Mouse (Mus musculus): ENCODE results near the gene Tspear.

Tspear gene

DNA sequence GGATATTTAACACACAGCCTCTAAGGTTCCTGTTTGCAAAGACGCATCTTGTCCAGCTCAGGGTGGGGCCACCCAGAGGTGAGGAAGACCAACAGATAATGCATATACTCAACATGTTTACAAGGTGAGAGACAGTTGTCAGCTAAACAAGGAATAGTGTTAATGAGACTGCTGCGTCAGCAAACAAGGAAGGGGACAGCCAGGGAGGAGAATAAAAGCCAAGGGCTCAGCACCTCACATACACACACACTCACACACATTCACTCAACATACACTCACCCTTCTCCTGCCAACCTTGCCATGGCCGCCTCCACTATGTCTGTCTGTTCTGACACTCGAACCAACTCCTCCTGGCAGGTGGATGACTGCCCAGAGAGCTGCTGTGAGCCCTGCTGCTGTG, 128.0 kb downstream of the Tspear start, which contains the start of gene Gm2696:
Gene Gm2696, plus strand, starts transcription at position 301 of the 400 bp plus-strand sequence.
- TF ChIP-seq GATA4 (IDR thresholded peaks at IDR 0.05; ENCODE audit: insufficient replicate concordance, low read length), result no peak

GRCm38 (mm10) chr10:77815514-77815913, 129.1 kb downstream of the Tspear start:
- no peak for TF ChIP-seq GATA4 (IDR thresholded peaks at IDR 0.05; ENCODE audit: insufficient replicate concordance, low read length)

- TF ChIP-seq GATA4 (IDR thresholded peaks at IDR 0.05; ENCODE audit: insufficient replicate concordance, low read length), result no peak
Measured at GRCm38 (mm10) chr10:77818523-77818922, 132.2 kb downstream of the Tspear start.

DNA sequence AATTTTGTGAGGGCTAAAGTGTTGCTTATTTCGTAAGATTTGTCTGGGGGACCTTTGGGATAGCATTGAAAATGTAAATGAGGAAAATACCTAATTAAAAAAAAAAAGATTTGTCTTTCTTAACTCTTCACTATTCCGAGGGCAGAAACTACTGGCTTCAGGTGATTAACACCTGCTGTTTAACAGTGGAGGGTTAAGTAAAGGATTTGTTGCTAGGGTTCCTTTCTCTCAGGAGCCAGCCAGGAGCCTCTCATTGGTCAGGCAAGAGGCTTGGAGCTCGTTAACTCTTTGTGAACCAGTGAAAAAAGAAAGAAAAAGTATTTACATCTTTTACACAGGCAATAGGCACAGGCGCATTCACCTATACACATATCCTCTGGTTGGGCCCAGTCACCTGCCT, 132.8 kb downstream of the Tspear start:
- TF ChIP-seq GATA4 (IDR thresholded peaks at IDR 0.05; ENCODE audit: insufficient replicate concordance, low read length), result no peak

DNA sequence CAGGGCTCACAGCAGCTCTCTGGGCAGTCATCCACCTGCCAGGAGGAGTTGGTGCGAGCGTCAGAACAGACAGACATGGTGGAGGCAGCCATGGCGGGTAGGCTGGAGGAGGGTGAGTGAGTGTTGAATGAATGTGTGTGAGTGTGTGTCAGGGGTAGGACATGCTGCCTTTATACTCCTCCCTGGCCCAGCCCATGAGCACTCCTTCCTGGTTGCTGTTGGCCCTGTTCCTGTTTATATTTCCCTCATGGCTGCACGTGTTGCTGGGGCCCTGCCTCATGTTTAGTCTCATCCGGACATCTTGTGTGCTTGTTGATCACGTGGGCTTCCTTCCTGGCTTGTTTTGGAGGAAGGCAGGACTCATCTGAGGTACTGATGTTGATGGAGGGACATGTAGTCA, 140.6 kb downstream of the Tspear start, which contains the start of gene Krtap10-4:
Gene Krtap10-4, minus strand, starts transcription at position 145 of the 400 bp plus-strand sequence.
- no peak for TF ChIP-seq GATA4 (IDR thresholded peaks at IDR 0.05; ENCODE audit: insufficient replicate concordance, low read length)

DNA sequence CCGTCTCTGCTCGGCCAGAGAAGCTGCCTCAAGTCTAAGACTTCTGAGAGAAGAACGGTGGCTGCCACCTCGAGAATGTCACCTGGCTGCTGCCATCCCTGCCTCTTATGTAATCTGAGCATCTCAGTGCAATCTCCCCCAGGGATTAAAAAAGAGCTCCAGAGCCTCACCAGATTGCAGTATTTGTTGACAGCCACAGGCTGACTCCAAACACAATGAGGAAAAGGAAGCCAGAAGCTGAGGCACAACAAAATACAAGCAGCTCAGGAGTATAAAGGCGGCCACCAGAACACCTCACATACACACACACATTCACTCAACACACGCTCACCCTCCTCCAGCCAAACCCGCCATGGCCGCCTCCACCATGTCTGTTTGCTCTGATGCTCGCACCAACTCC, 149.3 kb downstream of the Tspear start, which contains the start of gene Krtap10-10:
Gene Krtap10-10, plus strand, starts transcription at position 301 of the 400 bp plus-strand sequence.
- TF ChIP-seq GATA4 (IDR thresholded peaks at IDR 0.05; ENCODE audit: insufficient replicate concordance, low read length), result no peak

DNA sequence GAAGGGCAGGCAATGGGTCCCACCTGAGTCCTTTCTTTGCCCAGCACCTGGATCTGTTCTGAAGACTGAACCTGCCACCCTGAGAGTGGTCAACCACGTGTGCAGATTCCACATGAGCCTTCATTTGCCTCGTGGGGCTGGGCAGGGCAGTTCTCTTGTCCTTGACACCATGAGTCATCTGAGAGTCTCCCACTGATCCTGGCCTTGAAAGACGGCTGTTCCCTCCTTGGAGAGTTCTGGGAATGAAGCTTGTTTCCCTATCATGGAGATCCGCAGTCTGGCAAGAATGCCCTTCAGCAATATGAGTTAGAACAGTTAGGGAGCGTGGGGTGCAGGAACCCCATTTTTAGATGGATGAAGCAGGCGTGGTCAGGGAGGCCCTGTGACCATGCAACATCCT, 152.6 kb downstream of the Tspear start:
- TF ChIP-seq GATA4 (IDR thresholded peaks at IDR 0.05; ENCODE audit: insufficient replicate concordance, low read length), result no peak

- TF ChIP-seq GATA4 (IDR thresholded peaks at IDR 0.05; ENCODE audit: insufficient replicate concordance, low read length), result no peak
Measured at GRCm38 (mm10) chr10:77846503-77846902, 160.1 kb downstream of the Tspear start, which contains the start of gene Gm36176. Gene Gm36176 (plus strand): TSS chr10:77846803.

DNA sequence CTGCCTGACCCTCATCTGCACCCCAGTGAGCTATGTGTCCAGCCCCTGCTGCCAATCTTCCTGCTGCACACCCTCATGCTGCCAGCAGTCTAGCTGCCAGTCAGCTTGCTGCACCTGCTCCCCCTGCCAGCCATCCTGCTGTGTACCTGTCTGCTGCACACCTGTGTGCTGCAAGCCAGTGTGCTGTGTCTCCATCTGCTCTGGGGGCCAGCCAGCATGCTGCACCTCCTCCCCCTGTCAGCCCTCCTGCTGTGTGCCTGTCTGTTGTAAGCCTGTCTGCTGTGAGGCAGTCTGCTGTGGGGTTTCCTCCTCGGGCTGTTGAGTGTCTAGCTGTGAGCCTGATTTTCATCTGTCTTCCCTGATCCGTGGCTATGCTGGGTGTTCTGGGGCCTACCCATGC, 160.6 kb downstream of the Tspear start:
- TF ChIP-seq GATA4 (IDR thresholded peaks at IDR 0.05; ENCODE audit: insufficient replicate concordance, low read length), result no peak

GRCm38 (mm10) chr10:77847538-77847937, 161.2 kb downstream of the Tspear start:
- no peak for TF ChIP-seq GATA4 (IDR thresholded peaks at IDR 0.05; ENCODE audit: insufficient replicate concordance, low read length)

DNA sequence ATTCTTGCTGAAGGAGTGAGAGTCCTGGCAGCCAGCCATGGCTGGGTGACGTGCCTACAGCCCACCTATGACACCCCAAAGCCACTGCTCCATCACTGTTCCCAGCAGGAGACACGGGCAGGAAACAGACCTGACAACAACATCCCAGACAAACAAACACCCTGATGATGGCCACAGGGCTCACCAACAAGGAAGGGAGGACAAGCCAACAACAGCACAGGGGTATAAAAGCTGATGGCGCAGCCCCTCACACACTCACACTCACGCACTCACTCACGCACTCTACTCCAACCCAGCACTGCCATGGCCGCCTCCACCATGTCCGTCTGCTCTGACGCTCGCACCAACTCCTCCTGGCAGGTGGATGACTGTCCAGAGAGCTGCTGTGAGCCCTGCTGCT, 166.2 kb downstream of the Tspear start, which contains the start of gene Gm10318:
Gene Gm10318, plus strand, starts transcription at position 301 of the 400 bp plus-strand sequence.
- no peak for TF ChIP-seq GATA4 (IDR thresholded peaks at IDR 0.05; ENCODE audit: insufficient replicate concordance, low read length)

DNA sequence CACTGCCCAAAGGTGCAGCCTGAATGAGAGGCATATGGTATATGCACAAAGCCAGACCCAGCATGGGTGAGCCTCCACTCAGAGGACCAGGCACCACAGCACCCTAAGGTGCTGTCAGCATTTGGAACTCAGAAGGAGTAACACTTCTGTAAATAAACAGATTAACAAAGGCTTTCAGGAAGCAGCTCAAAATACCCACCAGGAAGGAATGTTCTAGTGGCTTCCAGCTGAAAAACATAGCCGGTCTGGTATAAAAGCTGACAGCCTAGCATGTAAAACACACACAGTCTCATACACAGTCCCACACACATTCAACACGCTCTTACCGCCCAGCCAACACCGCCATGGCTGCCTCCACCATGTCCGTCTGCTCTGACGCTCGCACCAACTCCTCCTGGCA, 175.3 kb downstream of the Tspear start, which contains the start of gene Gm3285:
Gene Gm3285, plus strand, starts transcription at position 301 of the 400 bp plus-strand sequence.
- no peak for TF ChIP-seq GATA4 (IDR thresholded peaks at IDR 0.05; ENCODE audit: insufficient replicate concordance, low read length)

- no peak for TF ChIP-seq GATA4 (IDR thresholded peaks at IDR 0.05; ENCODE audit: insufficient replicate concordance, low read length)
Measured at GRCm38 (mm10) chr10:77864067-77864761, 177.8 kb downstream of the Tspear start.

DNA sequence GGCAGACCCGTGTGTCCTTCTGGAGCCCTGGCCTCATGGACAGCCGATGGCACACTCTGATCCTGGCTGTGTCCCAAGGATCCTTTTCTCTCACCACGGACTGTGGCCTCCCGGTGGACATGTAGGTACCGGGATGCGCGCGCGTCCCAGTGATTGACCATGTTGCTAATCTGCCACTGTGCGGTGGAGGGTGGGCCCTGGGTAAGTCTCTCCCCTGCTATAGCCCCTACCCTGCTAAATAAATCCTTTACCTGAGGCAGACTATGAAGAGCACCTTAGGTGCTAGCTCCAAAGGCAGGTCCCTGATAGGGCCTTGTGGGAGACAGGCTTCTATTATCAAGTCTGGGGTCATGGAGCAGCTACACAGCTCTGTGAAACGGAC, 178.4 kb downstream of the Tspear start:
- no peak for TF ChIP-seq GATA4 (IDR thresholded peaks at IDR 0.05; ENCODE audit: insufficient replicate concordance, low read length)

DNA sequence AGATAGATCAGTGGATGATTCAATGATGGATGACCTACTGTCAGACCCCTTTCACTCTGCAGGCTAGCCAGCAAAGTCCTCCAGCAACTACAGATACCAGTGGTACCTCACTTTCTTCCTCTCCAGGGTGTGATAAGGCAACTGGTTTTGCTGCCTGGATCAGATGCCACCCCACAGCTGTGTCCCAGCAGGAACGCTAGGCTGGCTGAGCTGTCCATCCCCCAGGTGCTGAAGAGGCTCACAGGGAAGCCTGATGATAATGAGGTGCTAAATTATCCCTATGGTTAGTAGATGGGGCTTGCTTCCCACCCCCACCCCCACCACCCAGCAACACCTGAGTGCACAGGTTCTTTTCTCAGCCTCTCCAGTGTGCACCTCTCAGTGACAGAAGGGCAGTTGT, 181.2 kb downstream of the Tspear start:
- no peak for TF ChIP-seq GATA4 (IDR thresholded peaks at IDR 0.05; ENCODE audit: insufficient replicate concordance, low read length)

DNA sequence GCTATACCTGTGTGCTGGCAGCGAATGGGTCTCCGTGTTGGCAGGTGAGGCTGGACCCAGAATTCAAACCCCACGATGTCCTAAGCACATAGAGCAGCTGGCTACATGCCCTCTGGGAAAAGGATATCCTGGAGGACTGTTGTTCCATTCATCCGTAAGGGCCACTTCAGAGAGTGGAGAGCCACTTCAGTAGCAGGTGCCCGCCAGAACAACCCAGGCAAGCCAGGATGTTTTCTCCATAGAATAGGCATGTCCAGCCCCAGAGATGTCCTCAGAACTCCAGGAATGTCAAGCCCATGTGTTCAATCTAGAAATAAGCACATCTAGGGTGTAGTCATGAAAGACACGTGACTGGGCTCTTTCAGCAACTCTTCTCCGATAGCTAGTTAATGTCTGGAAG, 183.3 kb downstream of the Tspear start:
- TF ChIP-seq GATA4 (IDR thresholded peaks at IDR 0.05; ENCODE audit: insufficient replicate concordance, low read length), result no peak

- no peak for TF ChIP-seq GATA4 (IDR thresholded peaks at IDR 0.05; ENCODE audit: insufficient replicate concordance, low read length)
Measured at GRCm38 (mm10) chr10:77878985-77879384, 192.6 kb downstream of the Tspear start.
